Mouse (Mus musculus): ENCODE data around the gene Ascc1. TPM values are rescaled to one million over a fixed set of nuclear protein-coding genes. Genes with fewer than 3 reads are reported as not detected.

The Ascc1 gene
- polyA plus RNA-seq, 1 experiment from 2014 or later = 58.0 TPM

DNA sequence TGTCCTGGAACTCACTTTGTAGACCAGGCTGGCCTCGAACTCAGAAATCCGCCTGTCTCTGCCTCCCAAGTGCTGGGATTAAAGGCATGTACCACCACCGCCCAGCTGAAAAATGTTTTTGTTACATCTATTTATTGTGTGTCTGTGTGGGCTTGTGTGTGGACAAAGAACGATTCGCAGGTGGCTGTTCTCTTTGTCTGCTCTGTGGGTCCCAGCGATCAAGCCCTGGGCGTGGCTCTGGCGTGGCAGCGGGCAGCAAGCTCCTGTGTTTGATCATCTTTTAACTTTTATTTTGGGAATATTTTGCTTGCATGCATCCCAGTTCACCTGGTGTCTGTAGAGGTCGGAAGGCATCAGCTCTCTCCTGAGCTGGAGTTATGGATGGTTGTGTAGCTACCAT, 48.0 kb downstream of the Ascc1 start:
- H3K9ac ChIP-seq (replicated peaks; ENCODE audit: low read length) = no peak overlapping the region
- H3K4me1 ChIP-seq (ENCODE audit: insufficient read depth, low read length) = no peaks in the 10 kb centered on the region
- H3K27ac ChIP-seq (ENCODE audit: low read length) = no peak overlapping the region
- no peak overlapping the region for H3K4me2 ChIP-seq (replicated peaks; ENCODE audit: low read depth, low read length)
- H3K27me3 ChIP-seq (ENCODE audit: insufficient read depth, low read length) = no peaks in the 10 kb centered on the region
- peaks cover 3% of the 10 kb centered on the region; the same call in 1 of the 2 replicates for H3K9me3 ChIP-seq (ENCODE audit: low read length)
- H3K4me3 ChIP-seq (ENCODE audit: low read length) = no peak overlapping the region
- H3K36me3 ChIP-seq (ENCODE audit: insufficient read depth, low read length) = peaks cover 15% of the 10 kb centered on the region
- no peak for ATAC-seq (ENCODE audit: low FRiP score, low TSS enrichment)
- 98% methylated on average over 10 of the region's 10 CpGs for WGBS

DNA sequence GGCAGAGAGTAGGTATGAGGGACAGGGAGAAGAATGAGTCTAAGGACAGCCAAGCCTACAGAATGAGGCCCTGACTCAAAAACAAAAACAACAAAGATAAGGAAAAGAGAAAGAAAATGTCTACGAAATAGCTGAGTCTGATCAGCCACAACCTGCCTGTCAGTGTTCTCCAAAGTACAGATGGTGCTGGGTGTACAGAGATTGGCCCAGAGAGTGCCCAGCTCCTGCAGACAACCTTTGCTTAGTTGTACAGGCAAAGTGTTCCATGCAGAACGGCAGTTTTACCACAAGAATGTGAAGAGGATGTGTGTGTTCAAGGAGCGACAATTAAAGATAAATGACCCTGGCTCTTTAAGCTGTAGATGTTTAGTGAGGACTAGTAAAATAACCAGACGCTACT, 50.5 kb downstream of the Ascc1 start:
- Histone ChIP-seq H3K4me2 (replicated peaks; ENCODE audit: low read depth, low read length) (no peak overlapping the region), H3K27ac (ENCODE audit: low read length) (peak overlapping the region; percentile 29; the same call in 1 of the 2 replicates), H3K4me3 (ENCODE audit: low read length) (no peak overlapping the region), H3K9me3 (ENCODE audit: low read length) (peaks cover 16% of the 10 kb centered on the region), H3K27me3 (ENCODE audit: insufficient read depth, low read length) (no peaks in the 10 kb centered on the region), H3K4me1 (ENCODE audit: insufficient read depth, low read length) (no peaks in the 10 kb centered on the region), H3K9ac (replicated peaks; ENCODE audit: low read length) (no peak overlapping the region), H3K36me3 (ENCODE audit: insufficient read depth, low read length) (peaks cover 22% of the 10 kb centered on the region)
- ATAC-seq (ENCODE audit: low FRiP score, low TSS enrichment) = no peak
- WGBS = 67% methylated on average over 4 of the region's 4 CpGs

DNA sequence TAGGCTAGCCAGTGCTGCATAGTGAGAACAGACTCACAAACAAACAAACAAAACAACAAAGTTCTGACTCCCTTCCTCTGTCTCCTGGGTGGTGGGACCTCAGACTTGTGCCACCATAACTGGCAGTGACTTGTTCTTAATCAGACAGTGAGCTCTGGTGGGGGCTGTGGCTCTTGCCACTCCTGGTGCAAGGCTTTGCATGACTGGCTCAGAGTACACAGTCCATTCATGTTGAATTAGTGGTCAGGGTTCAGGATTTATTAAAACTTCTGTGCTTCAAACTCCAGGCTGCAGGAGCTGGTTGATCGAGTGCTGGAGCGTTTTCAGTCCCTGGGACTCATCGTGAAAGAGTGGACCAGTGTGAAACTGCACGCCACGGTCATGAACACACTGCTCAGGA, 59.6 kb downstream of the Ascc1 start:
- ATAC-seq (ENCODE audit: low FRiP score, low TSS enrichment) = peak; percentile 91
- H3K27ac ChIP-seq (ENCODE audit: low read length) = peak overlapping the region; percentile 88
- 60% methylated on average over 5 of the region's 5 CpGs for WGBS
- H3K27me3 ChIP-seq (ENCODE audit: insufficient read depth, low read length) = no peaks in the 10 kb centered on the region
- peaks cover 28% of the 10 kb centered on the region for H3K4me1 ChIP-seq (ENCODE audit: insufficient read depth, low read length)
- H3K36me3 ChIP-seq (ENCODE audit: insufficient read depth, low read length) = peaks cover 8% of the 10 kb centered on the region; the same call in 1 of the 2 replicates
- H3K9ac ChIP-seq (replicated peaks; ENCODE audit: low read length) = no peak overlapping the region
- H3K4me2 ChIP-seq (replicated peaks; ENCODE audit: low read depth, low read length) = no peak overlapping the region
- H3K9me3 ChIP-seq (ENCODE audit: low read length) = peaks cover 9% of the 10 kb centered on the region
- no peak overlapping the region for H3K4me3 ChIP-seq (ENCODE audit: low read length)

DNA sequence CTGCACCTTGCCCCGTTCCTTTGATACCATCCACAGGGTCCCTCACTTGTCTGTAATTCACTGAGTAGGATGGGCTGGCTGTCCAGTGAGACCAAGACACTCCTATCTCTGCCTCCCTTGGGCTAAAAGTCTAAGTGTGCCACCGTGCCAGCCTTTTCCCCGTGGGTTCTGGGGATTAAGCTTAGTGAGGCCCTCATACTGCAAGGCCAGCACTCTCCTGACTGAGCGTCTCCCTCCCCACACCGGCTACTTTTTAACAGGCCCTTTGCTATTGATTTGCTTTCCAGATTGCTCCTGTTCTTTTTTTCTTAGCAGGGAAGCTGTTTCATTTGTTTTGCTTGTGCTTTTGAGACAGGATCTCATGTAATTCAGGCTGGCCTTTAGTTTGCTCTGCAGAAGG, 60.3 kb downstream of the Ascc1 start:
- WGBS = 38% methylated on average over 5 of the region's 5 CpGs
- H3K4me1 ChIP-seq (ENCODE audit: insufficient read depth, low read length) = peaks cover 28% of the 10 kb centered on the region
- peaks cover 2% of the 10 kb centered on the region; the same call in 1 of the 2 replicates for H3K9me3 ChIP-seq (ENCODE audit: low read length)
- H3K36me3 ChIP-seq (ENCODE audit: insufficient read depth, low read length) = 0 out of 2 replicates have a peak, but pooled peaks cover under 1% of the 10 kb centered on the region
- H3K9ac ChIP-seq (replicated peaks; ENCODE audit: low read length) = peak overlapping the region; percentile 2; the same call in 1 of the 2 replicates
- no peak overlapping the region; the same call in 1 of the 2 replicates for H3K4me2 ChIP-seq (replicated peaks; ENCODE audit: low read depth, low read length)
- no peak overlapping the region for H3K4me3 ChIP-seq (ENCODE audit: low read length)
- H3K27me3 ChIP-seq (ENCODE audit: insufficient read depth, low read length) = no peaks in the 10 kb centered on the region
- ATAC-seq (ENCODE audit: low FRiP score, low TSS enrichment) = 0 out of 2 replicates have a peak, but pooled peaks have one; percentile 46
- peak overlapping the region; percentile 88 for H3K27ac ChIP-seq (ENCODE audit: low read length)

DNA sequence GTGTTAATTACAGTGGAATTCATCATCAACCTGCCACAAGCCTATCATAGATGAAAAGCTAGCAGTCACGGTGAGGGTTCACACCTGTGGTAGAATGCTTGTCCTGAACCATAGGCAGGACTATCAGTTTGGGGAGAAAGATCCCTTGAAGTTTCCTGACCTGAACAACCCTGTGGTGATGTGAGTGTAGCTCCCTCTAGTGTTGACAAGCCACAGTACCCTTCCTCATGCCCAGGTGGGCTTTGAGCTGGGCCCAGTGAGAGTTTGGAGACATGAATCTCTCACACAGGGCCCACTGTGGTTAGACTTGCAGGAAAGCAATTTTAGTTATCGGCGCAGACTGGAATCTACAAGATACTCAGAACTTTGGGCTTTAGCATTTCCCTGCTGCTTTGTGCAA, 63.9 kb downstream of the Ascc1 start:
- Histone ChIP-seq H3K4me3 (ENCODE audit: low read length) (no peak overlapping the region), H3K27me3 (ENCODE audit: insufficient read depth, low read length) (no peaks in the 10 kb centered on the region), H3K27ac (ENCODE audit: low read length) (no peak overlapping the region), H3K36me3 (ENCODE audit: insufficient read depth, low read length) (no peaks in the 10 kb centered on the region), H3K9me3 (ENCODE audit: low read length) (no peaks in the 10 kb centered on the region), H3K9ac (replicated peaks; ENCODE audit: low read length) (no peak overlapping the region), H3K4me1 (ENCODE audit: insufficient read depth, low read length) (peaks cover 19% of the 10 kb centered on the region), H3K4me2 (replicated peaks; ENCODE audit: low read depth, low read length) (no peak overlapping the region)
- 74% methylated on average over 3 of the region's 3 CpGs for WGBS
- peak; percentile 24; the same call in 1 of the 2 replicates for ATAC-seq (ENCODE audit: low FRiP score, low TSS enrichment)

DNA sequence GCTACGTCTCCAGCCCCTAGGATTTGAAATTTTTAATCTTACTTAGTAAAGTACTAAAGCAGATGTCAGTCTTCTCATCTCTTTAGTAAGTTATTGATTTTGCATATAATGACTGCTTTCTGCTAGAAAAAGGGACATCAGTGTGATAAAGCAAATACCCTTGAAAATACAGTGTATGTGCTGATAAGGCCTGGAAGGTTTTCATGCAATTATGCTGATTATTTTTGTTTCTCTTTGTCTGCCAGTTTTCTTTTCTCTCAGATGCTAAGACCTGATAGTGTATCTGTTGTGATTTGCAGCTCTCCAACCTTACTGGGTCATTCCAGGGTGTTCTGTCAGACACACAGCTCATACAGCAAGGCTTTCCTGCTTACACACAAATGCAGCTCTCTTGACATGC, 72.6 kb downstream of the Ascc1 start:
- H3K9ac ChIP-seq (replicated peaks; ENCODE audit: low read length) = no peak overlapping the region
- ATAC-seq (ENCODE audit: low FRiP score, low TSS enrichment) = no peak
- 66% methylated on average over 1 of the region's 1 CpGs for WGBS

DNA sequence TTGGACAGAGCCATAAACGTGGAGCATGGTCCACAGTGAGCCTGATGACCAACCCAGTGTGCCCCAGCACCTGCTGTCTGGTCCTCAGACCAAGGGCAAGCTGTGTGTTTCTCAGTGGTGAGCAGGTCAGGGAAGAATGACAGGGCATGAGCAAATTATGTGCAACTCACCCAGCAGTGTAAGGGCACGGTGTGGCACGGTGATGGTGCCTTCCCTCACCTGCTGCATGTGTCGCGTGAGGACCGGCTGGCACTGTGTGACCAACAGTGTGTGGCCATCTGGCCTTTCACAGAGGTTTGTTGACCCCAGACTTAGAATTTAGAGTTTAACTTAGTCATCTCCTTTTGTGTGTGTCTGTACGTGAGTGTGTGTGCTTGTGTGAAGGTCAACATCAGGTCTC, 74.6 kb downstream of the Ascc1 start:
- H3K4me2 ChIP-seq (replicated peaks; ENCODE audit: low read depth, low read length) = no peak overlapping the region
- H3K36me3 ChIP-seq (ENCODE audit: insufficient read depth, low read length) = no peaks in the 10 kb centered on the region
- H3K27ac ChIP-seq (ENCODE audit: low read length) = no peak overlapping the region
- no peak for ATAC-seq (ENCODE audit: low FRiP score, low TSS enrichment)
- H3K9ac ChIP-seq (replicated peaks; ENCODE audit: low read length) = no peak overlapping the region
- H3K9me3 ChIP-seq (ENCODE audit: low read length) = no peaks in the 10 kb centered on the region
- no peaks in the 10 kb centered on the region for H3K27me3 ChIP-seq (ENCODE audit: insufficient read depth, low read length)
- 84% methylated on average over 7 of the region's 7 CpGs for WGBS
- peaks cover 45% of the 10 kb centered on the region for H3K4me1 ChIP-seq (ENCODE audit: insufficient read depth, low read length)
- no peak overlapping the region for H3K4me3 ChIP-seq (ENCODE audit: low read length)

More for the DNA sequence above, 72.6 kb downstream of the Ascc1 start:
- H3K27ac ChIP-seq (ENCODE audit: low read length) = no peak overlapping the region
- H3K36me3 ChIP-seq (ENCODE audit: insufficient read depth, low read length) = no peaks in the 10 kb centered on the region
- H3K27me3 ChIP-seq (ENCODE audit: insufficient read depth, low read length) = no peaks in the 10 kb centered on the region
- no peak overlapping the region for H3K4me3 ChIP-seq (ENCODE audit: low read length)
- no peak overlapping the region for H3K4me2 ChIP-seq (replicated peaks; ENCODE audit: low read depth, low read length)
- no peaks in the 10 kb centered on the region for H3K9me3 ChIP-seq (ENCODE audit: low read length)
- H3K4me1 ChIP-seq (ENCODE audit: insufficient read depth, low read length) = peaks cover 24% of the 10 kb centered on the region

DNA sequence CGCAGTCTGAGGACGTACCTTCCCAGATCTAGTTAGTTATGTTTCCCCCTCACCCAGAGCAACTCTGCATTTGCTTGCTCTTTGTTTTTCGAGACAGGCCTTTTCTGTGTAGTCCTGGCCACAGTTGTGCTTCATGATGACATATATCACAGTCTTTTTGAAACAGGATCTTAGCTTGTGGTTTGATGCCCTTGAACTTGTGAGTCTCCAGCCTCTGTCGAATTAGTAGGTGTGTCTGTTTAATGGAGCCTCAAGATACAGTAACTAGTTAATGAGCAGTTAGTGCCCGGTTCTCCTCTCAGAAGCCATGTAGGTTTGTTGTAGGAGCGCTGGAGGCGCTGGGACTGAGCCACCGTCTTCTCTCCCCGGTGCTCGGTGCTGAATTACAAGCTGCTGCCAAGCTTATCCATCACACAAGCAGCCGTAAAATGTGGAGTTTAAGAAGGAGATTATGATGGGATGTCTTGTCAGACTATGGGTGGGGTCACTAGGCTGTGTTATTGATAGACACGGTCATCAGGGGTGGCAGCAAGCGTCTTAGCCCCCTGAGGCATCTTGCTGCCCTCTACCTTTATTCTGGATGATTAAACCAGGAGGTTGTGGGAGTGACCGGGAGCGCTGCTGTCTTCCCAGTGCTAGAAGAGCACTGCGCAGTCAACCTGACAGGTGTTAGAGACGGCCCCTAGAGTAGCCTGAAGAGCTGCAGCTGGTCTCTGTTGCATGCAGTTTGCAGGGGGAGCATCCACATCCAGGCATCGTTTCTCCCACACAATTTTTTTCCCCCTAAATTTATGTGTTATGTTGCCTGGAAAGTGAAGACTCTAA, 75.3 kb downstream of the Ascc1 start:
- peak overlapping the region; percentile 14; the same call in 1 of the 2 replicates for H3K4me2 ChIP-seq (replicated peaks; ENCODE audit: low read depth, low read length)
- ATAC-seq (ENCODE audit: low FRiP score, low TSS enrichment) = peak; percentile 57
- WGBS = 28% methylated on average over 18 of the region's 18 CpGs

DNA sequence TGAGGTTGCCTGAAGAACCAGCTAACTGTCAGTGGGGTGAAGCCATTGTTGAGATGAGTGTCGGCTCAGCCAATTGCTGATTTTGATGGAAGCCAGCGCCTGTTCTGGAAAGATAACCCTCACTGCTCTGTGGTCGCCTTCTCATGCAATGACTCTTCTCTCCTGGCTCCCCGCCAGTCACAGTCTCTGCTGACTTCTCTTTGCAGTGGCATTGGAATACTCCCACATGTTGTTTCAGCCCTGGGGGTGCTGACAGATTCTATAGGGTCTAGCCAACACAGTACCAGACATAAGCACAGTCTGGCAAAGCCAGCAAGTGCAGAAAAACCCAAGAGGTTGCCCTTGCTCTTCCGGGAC, 75.9 kb downstream of the Ascc1 start:
- Histone ChIP-seq H3K27ac (ENCODE audit: low read length) (peak overlapping the region; percentile 21; the same call in 1 of the 2 replicates), H3K9ac (replicated peaks; ENCODE audit: low read length) (no peak overlapping the region), H3K27me3 (ENCODE audit: insufficient read depth, low read length) (no peaks in the 10 kb centered on the region), H3K9me3 (ENCODE audit: low read length) (no peaks in the 10 kb centered on the region), H3K4me2 (replicated peaks; ENCODE audit: low read depth, low read length) (0 out of 2 replicates have a peak overlapping the region, but pooled peaks have one; percentile 14), H3K36me3 (ENCODE audit: insufficient read depth, low read length) (no peaks in the 10 kb centered on the region), H3K4me1 (ENCODE audit: insufficient read depth, low read length) (peaks cover 50% of the 10 kb centered on the region), H3K4me3 (ENCODE audit: low read length) (no peak overlapping the region)
- WGBS = 23% methylated on average over 5 of the region's 5 CpGs
- ATAC-seq (ENCODE audit: low FRiP score, low TSS enrichment) = peak; percentile 53; the same call in 1 of the 2 replicates

More for the DNA sequence above, 75.3 kb downstream of the Ascc1 start:
- Histone ChIP-seq H3K9me3 (ENCODE audit: low read length) (no peaks in the 10 kb centered on the region), H3K9ac (replicated peaks; ENCODE audit: low read length) (no peak overlapping the region), H3K27me3 (ENCODE audit: insufficient read depth, low read length) (no peaks in the 10 kb centered on the region), H3K4me1 (ENCODE audit: insufficient read depth, low read length) (peaks cover 50% of the 10 kb centered on the region), H3K4me3 (ENCODE audit: low read length) (no peak overlapping the region), H3K36me3 (ENCODE audit: insufficient read depth, low read length) (no peaks in the 10 kb centered on the region), H3K27ac (ENCODE audit: low read length) (peak overlapping the region; percentile 21; the same call in 1 of the 2 replicates)

DNA sequence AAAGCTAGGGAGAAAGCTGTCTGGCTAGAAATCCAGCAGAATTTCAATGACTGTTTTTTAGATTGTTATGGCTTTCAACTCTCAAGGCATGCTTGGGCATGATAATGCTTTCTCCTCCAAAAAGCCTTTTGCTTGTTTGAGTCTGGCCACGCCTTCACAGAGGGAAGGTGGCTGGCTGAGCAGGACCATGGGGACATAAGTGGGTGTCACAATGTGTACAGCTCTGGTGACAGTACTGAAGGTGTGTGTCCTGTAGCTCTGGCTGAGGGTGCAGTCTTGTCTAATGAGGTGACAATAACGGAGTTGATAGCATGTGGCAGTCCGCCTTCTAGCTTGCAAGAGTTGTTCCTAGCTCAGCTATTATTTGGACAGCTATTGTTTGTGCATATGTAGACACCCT, 77.6 kb downstream of the Ascc1 start:
- Histone ChIP-seq H3K4me3 (ENCODE audit: low read length) (no peak overlapping the region), H3K27ac (ENCODE audit: low read length) (no peak overlapping the region), H3K27me3 (ENCODE audit: insufficient read depth, low read length) (no peaks in the 10 kb centered on the region), H3K4me1 (ENCODE audit: insufficient read depth, low read length) (peaks cover 50% of the 10 kb centered on the region), H3K9me3 (ENCODE audit: low read length) (no peaks in the 10 kb centered on the region), H3K4me2 (replicated peaks; ENCODE audit: low read depth, low read length) (no peak overlapping the region), H3K9ac (replicated peaks; ENCODE audit: low read length) (no peak overlapping the region), H3K36me3 (ENCODE audit: insufficient read depth, low read length) (no peaks in the 10 kb centered on the region)
- ATAC-seq (ENCODE audit: low FRiP score, low TSS enrichment) = no peak
- WGBS = 77% methylated on average over 3 of the region's 3 CpGs
